Mouse (Mus musculus) granulocyte monocyte progenitor cell, adult 5-6 weeks (primary cell): ENCODE measurements at regions not wholly inside any gene's neighbourhood (a gene's known extent, or its start where the extent isn't known, plus 50 kb on each side); places are given as distances from the start of the nearest gene placed in this dataset.
A peak's percentile ranks its signal among the peaks of the same experiment; 100 is the strongest.

Source experiments
- ATAC-seq: replicated peaks from 2 replicates; pipeline ENCODE4 v1.8.0; 2016; ENCODE audit warnings: mild to moderate bottlenecking, moderate TSS enrichment, inconsistent platforms; ENCODE audit not compliant: poor library complexity, severe bottlenecking

GRCm38 (mm10) chr9:104496220-104496619 is 50.9 kb upstream of the Cpne4 start:
- no peak for ATAC-seq

DNA sequence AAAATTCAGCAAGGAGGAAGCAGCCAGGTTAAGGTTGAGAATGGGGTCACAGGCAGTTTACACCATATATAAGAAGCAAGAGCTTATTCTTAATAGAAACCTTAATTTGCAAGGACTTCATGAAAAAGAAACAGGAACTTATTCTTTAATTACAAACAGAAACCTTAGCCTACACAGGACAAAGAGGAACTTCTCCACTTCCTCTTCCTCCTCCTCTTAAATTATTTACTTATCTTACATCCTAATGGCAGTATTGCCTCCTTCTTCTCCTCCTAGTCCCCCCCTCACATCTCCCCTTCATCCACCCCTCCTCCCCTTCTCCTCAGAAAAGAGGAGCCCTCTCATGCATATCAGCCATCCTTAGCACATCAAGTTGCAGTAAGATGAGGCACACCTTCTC is 56.4 kb upstream of the Cpne4 start:
- peak; percentile 82 for ATAC-seq

DNA sequence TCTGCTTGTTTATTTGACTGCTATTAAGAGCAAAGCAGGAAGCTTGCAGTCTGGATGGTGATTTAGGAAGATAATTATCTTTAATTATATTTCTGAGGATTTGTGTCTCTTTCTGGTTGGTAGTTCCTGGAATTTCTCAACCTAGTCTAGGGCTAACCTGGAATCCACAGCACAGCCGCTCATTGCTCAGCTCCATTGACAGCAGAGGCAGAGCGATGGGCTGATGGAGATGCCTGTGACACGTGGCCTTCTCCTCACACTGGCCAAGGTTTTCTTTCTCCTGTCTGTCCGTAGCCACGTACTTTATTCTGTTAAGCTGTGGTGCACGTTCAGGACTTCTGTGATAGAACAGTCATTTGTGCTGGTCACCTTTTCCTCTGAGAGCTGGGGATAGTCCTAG is 57.7 kb upstream of the Cpne4 start:
- no peak for ATAC-seq

DNA sequence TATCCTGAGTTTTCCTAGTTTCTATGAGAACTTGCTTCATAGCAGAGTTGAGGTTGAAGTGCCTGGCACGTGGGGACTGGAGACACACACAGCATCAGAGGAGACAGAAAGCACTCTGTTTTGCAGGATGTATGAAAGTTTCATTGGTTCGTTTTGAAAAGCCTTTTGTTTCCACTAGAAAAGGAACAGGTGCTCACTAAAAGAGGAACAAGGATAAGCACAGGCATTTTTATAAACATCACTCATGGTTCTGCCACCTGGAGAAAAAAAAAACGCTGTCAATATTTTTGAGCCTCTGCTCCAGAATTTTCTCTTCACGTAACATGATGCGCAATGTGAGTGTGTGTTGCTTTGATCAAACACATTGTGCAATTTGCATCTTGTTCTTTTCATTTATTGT is 64.6 kb upstream of the Cpne4 start:
- ATAC-seq: no peak

GRCm38 (mm10) chr9:104480683-104481082 is 66.4 kb upstream of the Cpne4 start:
- ATAC-seq: 0 out of 2 replicates have a peak, but pooled peaks have one; percentile 35

DNA sequence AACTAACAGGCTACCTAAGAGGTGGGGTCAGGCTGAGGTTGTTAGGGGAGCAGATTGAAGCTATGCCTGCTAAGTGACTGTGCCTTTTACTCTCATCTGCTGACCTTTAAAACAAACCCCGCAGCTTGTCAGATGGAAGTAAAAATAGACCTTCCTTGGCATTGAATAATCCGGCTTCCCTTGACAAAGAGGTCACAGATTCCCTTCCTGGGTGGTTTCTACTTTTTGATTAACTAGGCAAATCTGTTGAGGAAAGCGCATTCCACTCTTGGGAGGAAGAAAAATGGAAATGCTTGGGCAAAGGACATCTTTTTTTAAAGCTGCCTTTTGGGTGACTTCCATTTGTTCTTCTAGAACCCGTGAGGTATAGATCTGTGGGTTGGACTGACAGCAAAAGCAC is 72.3 kb upstream of the Cpne4 start:
- no peak for ATAC-seq

DNA sequence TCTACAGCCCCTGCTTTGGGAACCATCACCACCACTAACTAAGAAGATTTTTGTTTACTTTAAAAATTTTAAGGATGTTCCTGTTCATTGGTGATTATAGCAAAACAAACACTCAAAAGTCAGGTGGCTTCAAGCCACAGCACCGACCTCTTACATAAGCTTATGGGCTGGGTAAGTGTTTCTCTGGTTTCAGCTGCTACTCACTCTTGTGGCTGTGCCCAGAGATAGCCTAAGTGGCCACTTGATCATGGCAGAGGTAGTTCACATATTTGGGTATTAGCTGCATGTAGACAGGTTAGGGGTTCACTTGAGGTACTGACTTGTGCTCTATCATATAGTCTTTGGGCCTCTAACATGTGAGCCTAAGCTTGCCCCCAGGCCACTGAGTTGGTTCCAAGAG is 79.8 kb upstream of the Cpne4 start:
- no peak for ATAC-seq

DNA sequence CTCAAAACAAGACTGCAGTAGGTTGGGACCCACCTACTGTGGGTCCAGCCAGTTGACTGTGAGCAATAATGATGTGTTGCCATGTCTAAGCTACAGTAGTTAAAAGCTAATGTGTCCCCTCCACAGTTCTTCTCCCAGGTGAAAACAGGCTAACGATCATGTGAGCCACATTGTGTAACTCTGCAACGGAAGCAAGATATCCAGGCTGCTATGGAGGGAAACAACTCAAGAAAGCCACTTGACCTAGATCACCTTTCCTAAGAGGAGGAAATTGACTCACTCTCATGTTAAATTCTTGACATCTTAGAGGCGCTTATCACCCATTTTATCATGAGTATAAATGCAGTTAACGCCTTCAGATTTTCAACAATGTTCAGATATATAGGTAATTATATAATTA is 83.4 kb upstream of the Cpne4 start:
- no peak for ATAC-seq

- no peak for ATAC-seq
These were observed 87.0 kb upstream of the Cpne4 start for GRCm38 (mm10) chr9:104460133-104460532.

GRCm38 (mm10) chr9:104457635-104458034 is 89.5 kb upstream of the Cpne4 start:
- peak; percentile 25; the same call in 1 of the 2 replicates for ATAC-seq

GRCm38 (mm10) chr9:104448577-104449165 is 98.4 kb upstream of the Cpne4 start:
- ATAC-seq: no peak

DNA sequence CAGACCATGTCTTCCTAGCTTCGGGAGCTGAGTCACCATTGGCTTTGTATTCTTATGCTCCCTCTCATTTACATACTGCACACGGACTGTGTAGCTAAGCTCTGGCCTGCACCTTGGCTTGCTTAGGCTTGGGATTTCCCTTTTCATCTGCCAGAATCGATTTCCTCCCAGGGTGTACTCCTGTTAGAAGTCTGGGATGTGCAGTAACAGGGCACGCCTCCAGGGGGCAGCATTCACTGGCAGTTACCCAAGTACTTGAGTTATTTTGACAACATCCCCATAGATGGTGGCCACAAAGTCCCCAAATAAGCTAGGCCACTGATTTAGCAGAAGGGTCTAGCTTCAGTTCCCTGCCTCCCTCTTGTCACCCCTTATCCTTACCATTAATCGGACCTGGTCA is 102.2 kb upstream of the Cpne4 start:
- ATAC-seq: peak; percentile 56

DNA sequence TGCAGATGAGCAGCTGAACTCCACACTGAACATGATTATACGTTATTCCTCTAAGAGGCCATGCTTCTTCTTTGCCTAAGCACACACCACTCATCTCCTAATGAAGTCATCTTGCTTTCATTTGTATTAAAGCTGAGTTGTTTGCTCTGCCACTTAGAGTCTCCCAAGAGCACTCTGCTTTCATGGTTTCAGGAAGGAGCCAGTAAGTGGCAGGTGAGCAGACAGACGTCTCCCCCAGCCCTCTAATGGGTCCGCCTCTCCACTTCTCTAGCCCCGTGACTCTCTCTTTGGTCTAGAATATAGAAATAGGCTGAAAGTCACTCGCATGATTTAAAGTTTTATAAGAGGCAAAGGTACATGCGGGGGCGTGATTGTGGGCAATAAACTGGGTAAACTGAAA is 103.8 kb upstream of the Cpne4 start:
- ATAC-seq: no peak

DNA sequence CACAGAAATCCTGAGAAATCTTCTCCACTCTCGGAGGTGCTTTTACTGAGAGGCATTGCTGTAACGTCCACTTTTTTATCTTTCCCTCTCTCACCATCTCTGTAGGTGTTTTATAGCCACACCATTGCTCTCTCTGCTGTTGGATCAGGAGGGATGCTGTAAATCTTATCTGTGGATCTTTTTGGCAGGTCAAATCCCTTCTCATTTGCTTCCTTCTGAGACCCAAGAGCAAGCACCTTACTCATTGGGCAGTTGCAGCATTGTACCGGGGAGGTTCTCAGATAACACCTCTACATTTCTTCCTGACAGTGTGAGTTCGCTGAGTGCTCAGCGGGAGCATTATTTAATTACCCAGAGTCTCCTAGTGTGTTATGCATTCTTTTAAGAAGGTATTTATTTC is 75.5 kb upstream of the Acpp start:
- no peak for ATAC-seq

DNA sequence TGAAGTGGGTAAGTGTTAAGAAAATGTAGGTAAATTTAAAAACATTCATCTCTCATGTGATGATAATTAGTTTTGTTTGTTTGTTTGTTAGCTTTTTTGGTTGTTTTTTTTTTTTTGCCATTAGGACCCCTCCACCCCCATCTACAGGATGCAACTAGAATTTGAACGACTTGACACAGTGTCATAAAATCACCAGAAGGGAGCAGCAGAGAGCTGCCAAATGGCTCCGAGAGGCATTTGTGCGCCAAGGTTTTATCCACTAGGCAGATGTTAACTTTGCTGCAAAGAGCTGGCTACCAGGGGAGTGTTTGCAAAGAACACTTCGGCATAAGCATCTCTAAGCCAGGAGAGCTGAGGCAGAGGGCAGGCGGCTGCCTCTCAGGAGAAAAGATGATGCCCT is 72.7 kb upstream of the Acpp start:
- ATAC-seq: peak; percentile 57

DNA sequence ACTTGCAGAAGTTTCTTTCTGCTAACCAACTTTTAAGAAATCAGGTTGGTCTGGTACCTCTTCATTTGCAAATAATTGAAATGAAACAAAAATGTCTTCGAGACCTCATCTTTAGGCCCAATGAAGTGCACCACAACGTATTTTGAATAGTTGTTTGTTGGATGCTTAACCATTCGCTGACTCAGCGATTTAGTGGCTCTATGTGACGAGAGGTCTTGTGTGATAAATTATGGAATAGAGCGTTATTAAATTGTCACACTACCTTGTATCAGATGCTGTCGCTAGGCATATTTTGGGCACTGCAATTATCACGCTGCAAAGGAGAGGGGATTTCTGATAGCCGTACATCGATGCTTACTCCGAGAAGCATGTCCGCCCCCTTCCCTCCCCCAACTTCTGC is 71.8 kb upstream of the Acpp start:
- ATAC-seq: no peak

DNA sequence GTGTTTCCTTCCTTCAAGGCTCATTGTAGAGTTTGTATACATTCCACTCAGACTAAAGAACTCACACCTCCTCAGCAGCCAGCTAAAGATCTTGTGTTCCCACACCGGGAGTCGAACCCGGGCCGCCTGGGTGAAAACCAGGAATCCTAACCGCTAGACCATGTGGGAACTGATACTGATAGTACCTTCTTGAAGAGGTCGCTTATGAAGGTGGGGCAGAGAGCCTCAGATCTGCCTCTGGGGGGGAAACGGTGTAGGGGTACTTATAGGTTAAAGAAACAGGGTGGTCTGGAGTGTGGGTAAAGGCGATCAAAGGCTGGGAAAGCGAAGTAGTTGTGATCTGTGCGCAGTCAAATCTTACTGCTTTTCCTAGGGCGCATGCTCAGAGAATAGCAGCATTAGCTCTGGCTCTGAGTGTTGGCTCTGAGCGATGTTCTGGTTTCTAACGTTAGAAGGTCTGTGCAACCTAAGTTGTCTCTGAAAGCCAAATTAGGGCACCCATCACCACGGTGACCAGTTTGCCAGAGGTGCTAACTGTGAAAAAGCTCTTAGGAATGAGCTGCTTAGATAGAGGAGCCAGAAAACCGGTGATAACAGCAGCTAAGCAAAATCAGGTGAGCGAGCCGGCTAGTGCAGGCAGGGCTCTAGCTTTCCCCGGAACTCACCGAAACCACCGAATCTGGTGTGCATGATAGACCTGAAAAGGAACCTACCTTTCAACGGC is 71.2 kb upstream of the Acpp start:
- ATAC-seq: peak; percentile 37

- peak; percentile 56 for ATAC-seq
These were observed 70.2 kb upstream of the Acpp start for GRCm38 (mm10) chr9:104407559-104408376.

DNA sequence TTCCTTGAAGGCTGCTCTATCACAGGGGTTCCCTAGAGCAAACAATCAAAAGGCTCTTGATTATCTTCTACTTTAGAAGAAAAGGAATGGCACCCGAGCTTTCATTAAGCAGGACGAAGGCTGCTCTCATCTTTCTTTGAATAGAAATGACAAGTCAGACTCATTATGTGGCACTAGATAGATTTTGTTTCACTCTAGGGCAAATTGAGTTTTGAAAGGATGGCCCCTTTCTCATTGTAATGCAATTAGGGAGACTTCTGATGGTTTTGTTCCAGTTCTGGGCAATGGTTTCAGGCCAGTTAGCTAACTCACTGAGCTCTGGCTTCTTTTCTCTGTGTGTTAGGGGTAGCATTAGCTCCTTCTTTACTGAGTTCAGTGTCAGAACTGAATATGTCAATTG is 69.5 kb upstream of the Acpp start:
- ATAC-seq: no peak

- no peak for ATAC-seq
These were observed 68.9 kb upstream of the Acpp start for GRCm38 (mm10) chr9:104406491-104406890.

DNA sequence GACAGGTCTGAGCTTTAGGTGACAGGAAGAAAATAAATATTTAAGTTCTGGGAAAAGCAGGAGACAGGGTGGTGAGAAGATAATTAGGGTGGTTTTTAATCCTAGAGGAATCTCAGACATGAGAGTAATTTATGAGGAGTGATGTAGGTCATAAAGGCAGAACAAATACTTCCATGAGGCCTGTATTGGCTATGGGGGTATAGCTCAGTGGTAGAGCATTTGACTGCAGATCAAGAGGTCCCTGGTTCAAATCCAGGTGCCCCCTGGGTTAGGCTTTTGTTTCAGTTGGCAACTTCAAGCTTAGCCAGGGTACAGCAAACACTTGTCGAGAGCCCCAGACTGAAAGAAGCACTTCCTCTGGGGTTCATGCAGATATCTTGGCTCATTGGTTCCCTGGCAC is 66.3 kb upstream of the Acpp start:
- ATAC-seq: no peak
